Mouse (Mus musculus): ENCODE results near the gene Rps2.

Gene Rps2

GRCm38 (mm10) chr17:24733434-24734050 is 15.6 kb downstream of the Rps2 start:
- DNase-seq (ENCODE audit: low spot score) = no peak

GRCm38 (mm10) chr17:24734513-24734912 is 16.6 kb downstream of the Rps2 start:
- no peak for DNase-seq (ENCODE audit: low spot score)

DNA sequence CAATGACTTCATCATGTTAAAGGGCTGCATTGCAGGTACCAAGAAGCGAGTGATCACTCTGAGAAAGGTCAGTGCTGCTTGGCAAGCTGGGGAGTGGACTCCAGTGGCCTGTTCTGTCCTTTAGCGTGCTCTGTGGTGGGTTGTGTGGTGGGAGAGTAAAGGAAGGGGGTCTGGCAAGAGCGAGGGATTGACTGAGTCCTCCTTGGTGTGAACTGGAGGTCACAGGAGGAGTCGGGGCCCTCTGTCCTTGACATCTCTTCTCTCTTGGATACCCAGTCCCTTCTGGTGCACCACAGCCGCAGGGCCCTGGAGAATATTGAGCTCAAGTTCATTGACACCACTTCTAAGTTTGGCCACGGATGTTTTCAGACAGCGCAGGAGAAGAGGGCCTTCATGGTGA is 17.5 kb downstream of the Rps2 start:
- no peak for DNase-seq (ENCODE audit: low spot score)

- peak; percentile 97 for DNase-seq (ENCODE audit: low spot score)
Observed at GRCm38 (mm10) chr17:24736330-24737051, 18.6 kb downstream of the Rps2 start, which contains the start of gene Msrb1. TSS of gene Msrb1 (plus strand) at chr17:24736642.

GRCm38 (mm10) chr17:24737135-24737810 is 19.4 kb downstream of the Rps2 start:
- no peak for DNase-seq (ENCODE audit: low spot score)

DNA sequence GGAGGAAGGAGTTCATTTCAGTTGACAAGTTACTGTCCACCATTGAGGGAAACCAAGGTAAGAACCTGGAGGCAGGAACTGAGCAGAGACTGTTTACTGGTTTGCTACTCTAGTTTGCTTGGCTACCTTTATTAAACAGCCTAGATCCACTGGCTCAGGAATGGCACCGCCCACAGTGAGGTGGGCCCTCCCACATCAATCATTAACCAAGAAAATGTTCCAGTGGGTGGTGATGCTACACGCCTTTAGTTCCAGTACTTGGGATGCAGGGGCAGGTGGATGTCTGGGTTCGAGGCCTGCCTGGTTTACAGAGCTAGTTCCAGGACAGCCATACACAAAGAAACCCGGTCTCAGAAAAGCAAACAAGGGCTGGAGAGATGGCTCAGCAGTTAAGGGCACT is 20.3 kb downstream of the Rps2 start:
- no peak for DNase-seq (ENCODE audit: low spot score)

GRCm38 (mm10) chr17:24739926-24740325 is 22.0 kb downstream of the Rps2 start:
- DNase-seq (ENCODE audit: low spot score) = no peak

DNA sequence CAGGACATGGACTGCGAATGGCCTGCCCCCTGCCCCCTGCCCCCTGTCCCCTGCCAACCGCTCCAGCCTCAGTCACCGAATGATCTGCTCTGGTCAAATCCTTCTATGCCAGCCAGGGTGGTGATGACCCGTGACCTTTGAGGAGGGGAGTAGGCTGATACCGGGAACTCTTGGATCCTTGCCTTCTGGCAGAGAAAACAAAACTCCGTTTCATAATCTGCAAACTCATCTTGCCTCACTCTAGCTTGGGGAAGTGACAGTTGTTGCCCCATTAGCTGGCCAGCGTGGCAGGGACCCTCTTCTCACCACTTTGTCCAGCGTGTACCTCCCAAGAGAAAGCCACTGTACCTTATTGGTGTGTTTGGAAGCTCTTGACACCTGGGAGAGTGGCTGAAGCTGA is 24.4 kb downstream of the Rps2 start:
- no peak for DNase-seq (ENCODE audit: low spot score)

- no peak for DNase-seq (ENCODE audit: low spot score)
Observed at GRCm38 (mm10) chr17:24743896-24744295, 26.0 kb downstream of the Rps2 start.

DNA sequence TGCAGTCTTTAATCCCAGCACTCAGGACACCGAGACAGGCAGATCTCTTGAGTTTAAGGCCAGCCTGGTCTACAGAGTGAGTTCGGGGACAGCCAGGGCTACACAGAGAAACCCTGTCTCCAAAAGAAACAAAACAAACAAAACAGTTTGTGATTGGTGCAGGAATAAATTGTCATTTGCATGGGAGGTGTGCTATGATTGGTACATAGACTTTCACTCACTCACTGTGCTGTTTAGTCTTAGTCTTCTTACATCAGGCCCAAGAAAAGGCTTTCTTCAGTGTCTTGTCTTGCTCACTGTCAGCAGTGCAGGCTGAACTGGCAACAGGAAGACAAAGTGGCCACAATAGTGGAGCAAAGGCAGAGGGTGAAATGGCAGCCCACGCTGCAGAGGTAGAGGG is 26.5 kb downstream of the Rps2 start:
- no peak for DNase-seq (ENCODE audit: low spot score)

GRCm38 (mm10) chr17:24745526-24746497 is 27.9 kb downstream of the Rps2 start:
- DNase-seq (ENCODE audit: low spot score) = peak; percentile 98

DNA sequence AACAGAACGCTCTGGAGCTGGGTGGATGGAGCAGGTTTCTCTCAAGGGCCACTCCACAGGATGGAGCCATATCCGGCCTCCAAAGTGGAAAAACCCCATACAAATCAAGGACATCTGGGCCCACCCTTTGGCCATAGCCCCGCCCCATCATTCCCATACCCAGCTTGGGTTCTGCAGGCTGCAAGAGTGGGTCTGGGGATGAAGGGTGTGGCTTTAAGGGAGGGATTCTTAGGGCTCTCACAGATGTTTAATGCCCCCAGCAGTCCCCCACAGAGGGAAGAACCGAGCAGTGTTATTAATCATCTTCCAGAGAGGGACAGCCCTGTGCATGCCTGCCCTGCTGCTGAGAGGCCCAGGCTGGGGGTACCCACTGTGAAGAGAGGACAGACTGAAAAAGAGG is 29.1 kb downstream of the Rps2 start:
- DNase-seq (ENCODE audit: low spot score) = no peak

DNA sequence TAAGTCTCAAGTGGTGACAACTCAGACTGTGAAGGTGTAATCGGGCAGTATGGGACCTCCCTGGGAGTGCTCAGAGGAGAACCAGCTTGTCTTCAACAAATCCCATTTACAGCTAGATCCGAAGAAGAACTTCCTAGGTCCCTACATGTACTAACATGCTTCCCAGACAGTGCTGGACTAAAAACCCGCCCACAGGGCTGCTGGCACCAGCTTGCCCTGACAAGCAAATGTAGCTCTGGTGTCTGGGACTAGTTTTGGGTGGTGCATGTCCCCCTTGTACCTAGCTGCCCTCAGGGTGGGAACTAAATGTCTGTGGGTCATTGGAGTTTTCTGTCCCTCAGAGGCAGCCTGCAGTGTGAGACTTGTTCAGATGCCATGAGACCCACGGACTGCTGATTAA is 33.6 kb downstream of the Rps2 start:
- no peak for DNase-seq (ENCODE audit: low spot score)

DNA sequence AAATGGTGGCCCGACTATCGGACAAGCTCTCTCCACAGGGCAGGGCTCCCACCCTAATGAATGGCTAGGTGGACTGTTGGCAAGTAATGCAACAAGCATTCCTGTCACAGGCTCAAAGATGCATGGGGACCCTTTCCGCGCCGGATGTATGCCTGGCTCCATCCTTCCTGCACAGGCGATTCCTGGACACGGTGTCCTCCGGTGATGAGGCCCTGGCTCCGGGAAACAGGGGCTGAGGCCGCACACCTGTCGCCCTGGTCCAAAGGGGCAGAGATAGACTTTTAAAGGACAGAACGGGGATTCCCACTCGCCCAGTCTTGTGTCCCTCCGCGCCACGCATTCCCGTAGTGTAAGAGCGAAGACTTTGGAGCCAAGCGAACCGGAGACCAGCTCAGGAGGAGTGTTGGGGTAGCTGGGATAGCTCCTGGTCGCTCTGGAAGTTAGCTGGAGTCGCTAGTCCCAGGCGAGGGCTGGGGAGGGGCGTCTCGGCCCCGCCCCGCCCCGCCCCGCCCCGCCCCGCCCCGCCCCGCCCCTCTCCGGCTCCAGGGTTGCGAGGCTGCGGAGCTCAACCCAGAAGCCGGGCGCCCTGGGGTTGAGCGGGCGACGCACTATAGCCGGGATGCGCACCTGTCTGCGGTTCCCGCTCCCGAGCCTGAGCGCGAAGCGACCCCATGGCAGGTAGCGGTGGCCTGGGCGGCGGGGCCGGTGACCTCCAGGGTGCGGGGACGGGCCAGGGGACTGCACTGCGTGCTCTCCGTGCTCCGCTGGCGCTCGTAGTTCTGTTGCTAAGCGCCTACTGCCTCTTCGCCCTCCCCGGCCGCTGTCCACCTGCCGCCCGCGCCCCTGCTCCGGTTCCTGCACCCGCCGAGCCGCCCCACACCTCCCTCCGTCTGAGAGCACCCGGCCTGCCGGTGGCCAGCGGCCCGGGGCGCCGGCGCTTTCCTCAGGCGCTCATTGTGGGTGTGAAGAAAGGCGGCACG is 34.8 kb downstream of the Rps2 start, which contains the start of gene Hs3st6:
Gene Hs3st6, plus strand, starts transcription at position 574 of the 980 bp plus-strand sequence.
- peak; percentile 59 for DNase-seq (ENCODE audit: low spot score)

DNA sequence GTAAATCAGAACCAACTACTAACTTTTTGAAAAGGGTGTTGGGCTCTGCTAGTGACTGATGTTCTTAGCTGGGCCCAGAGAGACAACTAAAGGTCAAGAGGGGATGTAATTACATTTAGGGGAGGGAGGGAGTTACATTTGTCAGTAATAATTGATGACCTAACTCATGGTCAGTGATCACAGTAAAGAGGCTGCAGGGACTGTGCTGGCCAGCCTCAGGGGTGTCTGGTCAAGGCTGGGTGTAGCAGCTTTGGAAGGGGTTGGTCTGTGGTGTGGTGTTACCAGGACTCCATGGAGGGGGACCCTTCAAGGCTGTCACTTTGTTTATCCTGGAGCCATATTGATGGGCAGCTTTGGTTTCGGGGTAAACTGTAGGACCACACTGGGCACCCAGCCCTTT is 39.5 kb downstream of the Rps2 start:
- no peak for DNase-seq (ENCODE audit: low spot score)

DNA sequence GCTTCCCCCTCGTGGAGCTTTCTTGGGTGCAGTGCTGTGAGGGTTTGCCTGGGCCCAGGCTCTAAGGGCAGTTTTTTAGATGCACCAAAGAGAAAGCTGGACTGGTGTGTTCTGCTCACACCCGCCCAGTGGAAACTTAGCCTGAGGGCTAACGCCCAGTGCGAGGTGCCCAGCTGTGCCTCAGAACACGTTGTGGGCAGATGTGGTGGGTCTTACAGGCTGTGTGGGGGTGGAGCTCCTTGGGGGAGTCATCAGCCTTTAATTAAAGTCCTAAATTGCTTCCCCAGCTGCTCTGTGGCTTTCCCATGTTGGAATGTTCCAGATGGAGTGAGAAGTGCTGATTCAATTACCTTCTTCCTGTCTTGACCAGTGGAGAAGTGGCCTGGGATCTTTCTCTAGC is 43.2 kb downstream of the Rps2 start:
- DNase-seq (ENCODE audit: low spot score) = no peak

- DNase-seq (ENCODE audit: low spot score) = no peak
Observed at GRCm38 (mm10) chr17:24765016-24765905, 47.3 kb downstream of the Rps2 start.

DNA sequence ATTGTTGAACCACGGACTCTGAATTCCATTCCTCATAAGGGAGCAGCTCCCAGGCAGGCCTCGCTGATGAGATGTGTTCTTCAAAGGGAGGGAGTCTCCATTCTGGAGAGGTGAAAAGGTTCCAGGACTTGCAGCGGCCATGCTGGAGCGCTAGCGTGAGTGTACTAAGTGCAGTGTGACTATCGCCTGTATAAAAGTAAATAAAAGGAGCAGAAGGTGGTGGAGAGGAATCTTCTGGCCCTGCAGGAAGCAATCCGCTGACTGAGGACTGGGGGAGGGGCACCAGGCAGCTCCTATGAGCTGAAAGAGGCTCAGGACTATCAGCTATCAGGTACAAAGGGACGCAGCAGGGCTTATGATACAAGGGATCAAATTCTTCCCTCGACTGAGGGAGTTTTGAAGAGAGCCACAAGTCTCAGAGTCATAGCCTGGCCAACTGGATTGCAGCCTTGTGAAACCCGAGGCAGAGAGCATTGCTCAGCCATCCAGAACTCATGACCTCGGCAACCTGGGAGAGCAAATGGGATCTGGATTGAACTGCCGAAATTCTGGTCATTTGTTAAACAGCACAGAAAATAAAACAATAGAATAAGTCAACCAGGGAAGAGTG is 48.5 kb downstream of the Rps2 start:
- no peak for DNase-seq (ENCODE audit: low spot score)

DNA sequence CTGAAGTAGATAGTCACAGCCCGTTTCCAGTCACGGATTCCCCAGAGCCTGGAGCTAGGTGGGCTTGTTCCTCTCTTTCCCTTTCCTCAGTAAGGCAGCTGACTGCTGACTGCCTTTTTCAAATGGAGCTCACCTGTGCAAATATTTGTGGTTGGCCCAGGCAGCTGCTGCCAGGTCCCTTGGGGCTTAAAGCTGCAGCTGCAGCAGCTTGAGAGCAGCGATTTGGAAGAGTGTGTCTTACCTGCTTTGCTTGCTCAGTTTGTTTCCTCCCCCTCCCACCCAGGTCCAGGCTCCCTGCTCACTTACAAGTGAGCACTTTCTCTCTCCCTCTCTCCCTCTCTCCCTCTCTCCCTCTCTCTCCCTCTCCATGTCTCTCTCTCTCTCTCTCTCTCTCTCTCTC is 51.2 kb downstream of the Rps2 start:
- DNase-seq (ENCODE audit: low spot score) = no peak
